Mouse (Mus musculus) neural tube, embryonic 13.5 days (tissue): ENCODE results near the gene Phgdh. TPM values are rescaled to one million over a fixed set of nuclear protein-coding genes. Genes with fewer than 3 reads are reported as not detected.
"Not testable (repeated sequence)": the region's sequence is repeated elsewhere in the genome, so short reads cannot be mapped to it uniquely, and the experiment has no call there.

ENCODE experiments used
- ATAC-seq: fragments of 200-750 bp; cut with Nextera tagmentation; 2 replicates; pipeline ENCODE4 v1.8.0; 2017; ENCODE audit warnings: low read depth, mild to moderate bottlenecking, moderate TSS enrichment, moderate library complexity
- H3K27ac ChIP-seq: fragments of 300-500 bp; sonication (generic); replicated peaks from 2 replicates; pipeline ENCODE4 v1.5.1; 2015; ENCODE audit warnings: moderate library complexity, mild to moderate bottlenecking, inconsistent platforms
- H3K27me3 ChIP-seq: fragments of 300-500 bp; sonication (generic); 2 replicates; pipeline ENCODE4 v1.6.1; 2015; ENCODE audit warnings: mild to moderate bottlenecking, inconsistent platforms
- H3K36me3 ChIP-seq: fragments of 300-500 bp; sonication (generic); 2 replicates; pipeline ENCODE4 v1.6.1; 2015; ENCODE audit warnings: mild to moderate bottlenecking, inconsistent platforms
- H3K4me1 ChIP-seq: fragments of 300-500 bp; sonication (generic); replicated peaks from 2 replicates; pipeline ENCODE4 v1.6.1; 2015; ENCODE audit warnings: inconsistent platforms
- H3K4me2 ChIP-seq: fragments of 300-500 bp; sonication (generic); 2 replicates; pipeline ENCODE4 v1.6.1; 2015; ENCODE audit warnings: inconsistent platforms, mild to moderate bottlenecking, moderate library complexity
- H3K4me3 ChIP-seq: fragments of 300-500 bp; sonication (generic); 2 replicates; pipeline ENCODE4 v1.5.1; 2015; ENCODE audit warnings: mild to moderate bottlenecking, inconsistent platforms
- H3K9ac ChIP-seq: fragments of 300-500 bp; sonication (generic); 2 replicates; pipeline ENCODE4 v1.6.1; 2015; ENCODE audit warnings: moderate library complexity, mild to moderate bottlenecking, inconsistent platforms
- H3K9me3 ChIP-seq: fragments of 300-500 bp; sonication (generic); 2 replicates; pipeline ENCODE4 v1.6.1; 2016; ENCODE audit warnings: inconsistent platforms
- WGBS: fragments of 180-500 bp; shearing (Covaris S2); methylation state at CpG from one replicate; pipeline ENCODE4 v1.1.7; 2015; 5-methylcytosine and 5-hydroxymethylcytosine counted together
- polyA plus RNA-seq: library from polyadenylated mRNA; unstranded; fragments of >200 nt; fragmentation: Nextera tagmentation; extraction: Ambion mirVana; gene quantifications from 2 replicates; pipeline ENCODE4 v1.2.1, GENCODE M21; 2015

Gene Phgdh
- 166 and 171 TPM in 2 replicates for polyA plus RNA-seq

DNA sequence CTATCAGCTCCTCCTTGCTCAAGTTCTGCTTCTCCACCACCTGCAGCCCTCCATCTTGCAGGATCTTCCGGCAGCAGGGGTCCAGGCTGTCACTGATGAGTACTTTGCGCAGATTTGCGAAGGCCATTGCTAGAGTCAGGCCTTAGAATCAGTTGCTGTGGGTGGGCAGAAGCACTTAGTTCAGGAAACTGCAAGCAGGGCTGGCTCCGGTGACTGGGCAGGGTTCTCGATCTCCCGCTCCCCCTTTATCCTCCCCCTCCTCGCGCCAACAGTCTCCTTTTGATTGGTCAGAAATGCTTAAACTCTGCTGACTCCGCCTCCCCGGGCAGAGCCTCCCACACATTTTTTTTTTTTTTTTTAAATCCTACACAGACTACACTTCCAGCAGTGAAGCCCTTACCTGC lies at the start of gene Phgdh:
Gene Phgdh, minus strand, starts transcription at position 285 of the 404 bp plus-strand sequence.
- H3K36me3 ChIP-seq, H3K27me3 ChIP-seq, H3K9me3 ChIP-seq: not testable (repeated sequence)
- under 1% methylated on average over 10 of the region's 10 CpGs for WGBS
- H3K9ac ChIP-seq = peak within 1 kb of the TSS; percentile 74
- peak; percentile 75 for ATAC-seq
- H3K4me2 ChIP-seq = peak within 1 kb of the TSS; percentile 90
- peaks cover 49% of the 10 kb centered on the region for H3K4me1 ChIP-seq
- peak within 1 kb of the TSS; percentile 56 for H3K4me3 ChIP-seq
- H3K27ac ChIP-seq = peak within 1 kb of the TSS; percentile 57

DNA sequence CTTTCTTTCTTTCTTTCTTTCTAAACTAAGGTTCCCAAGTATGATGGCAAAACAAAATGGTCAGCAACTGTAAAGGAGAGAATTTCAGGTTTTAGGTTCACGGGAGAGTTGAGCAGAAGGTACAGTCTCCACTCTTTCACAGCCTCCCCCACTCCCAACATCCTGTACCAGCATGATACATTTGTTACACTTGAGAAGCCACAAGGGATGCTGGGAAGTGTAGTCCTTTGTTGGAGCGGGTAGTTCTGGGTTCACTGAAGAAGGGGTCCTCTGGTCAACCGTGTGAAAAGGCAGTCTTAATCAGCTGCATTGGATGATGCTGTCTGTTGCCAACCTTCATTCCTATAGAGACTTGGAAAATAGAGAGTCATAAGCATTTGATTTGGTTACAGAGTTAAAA lies 49.5 kb upstream of the Phgdh start:
- Histone ChIP-seq H3K4me2 (no peak overlapping the region), H3K27ac (no peak overlapping the region), H3K4me3 (no peak overlapping the region), H3K9me3 (no peaks in the 10 kb centered on the region), H3K27me3 (no peaks in the 10 kb centered on the region), H3K9ac (no peak overlapping the region), H3K4me1 (peaks cover 18% of the 10 kb centered on the region), H3K36me3 (no peaks in the 10 kb centered on the region)
- 59% methylated on average over 3 of the region's 3 CpGs for WGBS
- peak; percentile 70; the same call in 1 of the 2 replicates for ATAC-seq

DNA sequence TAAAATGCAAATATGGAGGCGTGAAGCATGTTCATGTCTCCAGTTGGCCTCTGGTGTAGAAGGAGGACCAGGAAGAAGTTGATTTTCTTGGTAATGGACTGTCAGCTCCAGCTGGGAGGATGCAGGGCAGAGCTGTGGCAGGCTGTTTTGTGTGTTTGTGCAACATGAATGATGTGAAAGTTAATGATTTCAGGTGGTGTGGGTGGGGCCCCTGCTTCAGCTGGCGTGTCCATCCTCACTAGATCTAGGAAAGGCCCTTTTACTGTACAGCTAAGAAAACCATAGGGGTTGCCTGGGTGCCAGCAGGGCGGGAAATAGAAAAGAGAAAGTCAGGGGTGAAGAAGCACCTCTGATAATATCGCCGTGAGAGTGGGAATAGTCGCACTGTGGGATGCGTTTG lies 48.0 kb upstream of the Phgdh start:
- Histone ChIP-seq H3K4me3 (no peak overlapping the region), H3K4me1 (peaks cover 31% of the 10 kb centered on the region), H3K36me3 (no peaks in the 10 kb centered on the region), H3K9me3 (no peaks in the 10 kb centered on the region), H3K27ac (no peak overlapping the region), H3K27me3 (no peaks in the 10 kb centered on the region), H3K9ac (no peak overlapping the region; the same call in 1 of the 2 replicates), H3K4me2 (no peak overlapping the region)
- 82% methylated on average over 7 of the region's 7 CpGs for WGBS
- no peak for ATAC-seq

DNA sequence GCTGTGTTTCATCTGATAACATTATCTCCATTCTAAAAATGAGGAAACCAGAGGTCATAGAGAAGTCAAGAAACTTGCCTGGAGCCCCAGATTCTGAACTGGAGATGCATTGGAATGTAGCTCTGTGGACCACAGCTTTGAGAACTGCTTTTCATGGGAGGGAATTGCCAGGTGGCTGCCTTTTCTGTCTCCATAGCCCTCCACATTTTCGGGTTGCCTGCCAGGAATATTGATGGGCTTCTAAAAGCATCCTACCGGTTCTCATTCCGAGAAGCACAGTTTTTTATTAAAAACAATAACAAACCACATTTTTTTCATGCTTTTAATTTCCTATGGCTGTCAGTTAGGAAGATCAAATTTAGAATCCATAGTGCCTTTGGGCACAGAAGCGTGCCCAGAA lies 47.3 kb upstream of the Phgdh start:
- Histone ChIP-seq H3K4me2 (no peak overlapping the region), H3K9me3 (no peaks in the 10 kb centered on the region), H3K36me3 (no peaks in the 10 kb centered on the region), H3K27ac (no peak overlapping the region), H3K9ac (peak overlapping the region; percentile 5; the same call in 1 of the 2 replicates), H3K4me1 (peaks cover 31% of the 10 kb centered on the region), H3K4me3 (no peak overlapping the region), H3K27me3 (no peaks in the 10 kb centered on the region)
- ATAC-seq = no peak
- WGBS = 66% methylated on average over 4 of the region's 4 CpGs

GRCm38 (mm10) chr3:98383024-98383790 lies 43.4 kb upstream of the Phgdh start:
- Histone ChIP-seq H3K36me3 (no peaks in the 10 kb centered on the region), H3K9me3 (no peaks in the 10 kb centered on the region), H3K4me3 (peak overlapping the region; percentile 80), H3K4me1 (peaks cover 31% of the 10 kb centered on the region), H3K9ac (peak overlapping the region; percentile 96), H3K27me3 (no peaks in the 10 kb centered on the region), H3K27ac (peak overlapping the region; percentile 93), H3K4me2 (peak overlapping the region; percentile 87)
- WGBS = 5% methylated on average over 21 of the region's 21 CpGs
- peak; percentile 62 for ATAC-seq

GRCm38 (mm10) chr3:98382246-98382939 lies 42.6 kb upstream of the Phgdh start, which contains the start of gene Zfp697:
Gene Zfp697 (plus strand): TSS chr3:98382461.
- Histone ChIP-seq H3K9ac (peak within 1 kb of the TSS; percentile 96), H3K4me1 (peaks cover 30% of the 10 kb centered on the region), H3K36me3 (no peaks in the 10 kb centered on the region), H3K4me3 (peak within 1 kb of the TSS; percentile 80), H3K9me3 (no peaks in the 10 kb centered on the region), H3K27me3 (no peaks in the 10 kb centered on the region), H3K27ac (peak within 1 kb of the TSS; percentile 93), H3K4me2 (peak within 1 kb of the TSS; percentile 87)
- ATAC-seq = peak; percentile 95
- under 1% methylated on average over 42 of the region's 42 CpGs for WGBS

DNA sequence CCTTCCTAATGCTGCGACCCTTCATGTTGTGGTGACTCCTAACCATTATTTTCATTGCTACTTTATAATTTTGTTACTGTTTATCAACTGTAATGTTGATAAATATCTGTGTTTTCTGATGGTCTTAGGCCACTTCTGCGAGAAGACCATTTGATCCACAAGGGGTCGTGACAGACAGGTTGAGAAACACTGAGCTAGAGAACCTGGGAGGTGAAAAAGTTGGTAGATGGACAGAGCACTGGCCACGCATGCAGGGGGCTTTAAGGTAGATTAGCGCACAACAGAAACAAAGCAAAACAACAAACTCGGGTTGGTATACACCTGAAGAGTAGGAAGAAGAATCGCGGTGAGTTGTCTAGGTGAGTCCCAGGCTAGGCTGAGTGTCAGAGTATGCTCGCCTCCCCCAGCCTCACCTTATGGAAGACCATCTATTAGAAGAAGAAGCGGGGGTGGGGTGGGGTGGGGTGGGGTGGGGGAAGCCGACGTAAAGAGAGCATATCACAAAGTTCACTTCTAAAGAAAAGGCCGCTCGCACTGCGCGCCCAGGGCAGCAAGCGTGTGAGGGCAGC lies 42.0 kb upstream of the Phgdh start:
- no peaks in the 10 kb centered on the region for H3K36me3 ChIP-seq
- peak overlapping the region; percentile 93; the same call in 1 of the 2 replicates for H3K27ac ChIP-seq
- H3K4me1 ChIP-seq = peaks cover 24% of the 10 kb centered on the region
- WGBS = 9% methylated on average over 17 of the region's 17 CpGs
- H3K9ac ChIP-seq = peak overlapping the region; percentile 96
- peak overlapping the region; percentile 87 for H3K4me2 ChIP-seq
- H3K4me3 ChIP-seq = peak overlapping the region; percentile 80
- no peaks in the 10 kb centered on the region for H3K9me3 ChIP-seq
- H3K27me3 ChIP-seq = no peaks in the 10 kb centered on the region
- ATAC-seq = peak; percentile 32

- WGBS = 17% methylated on average over 7 of the region's 7 CpGs
- Histone ChIP-seq H3K27me3 (no peaks in the 10 kb centered on the region), H3K27ac (no peak overlapping the region), H3K4me3 (no peak overlapping the region), H3K4me1 (peaks cover 12% of the 10 kb centered on the region), H3K4me2 (no peak overlapping the region), H3K9me3 (no peaks in the 10 kb centered on the region), H3K9ac (no peak overlapping the region), H3K36me3 (no peaks in the 10 kb centered on the region)
- ATAC-seq = no peak
Observed at GRCm38 (mm10) chr3:98379236-98379635, 39.4 kb upstream of the Phgdh start.

DNA sequence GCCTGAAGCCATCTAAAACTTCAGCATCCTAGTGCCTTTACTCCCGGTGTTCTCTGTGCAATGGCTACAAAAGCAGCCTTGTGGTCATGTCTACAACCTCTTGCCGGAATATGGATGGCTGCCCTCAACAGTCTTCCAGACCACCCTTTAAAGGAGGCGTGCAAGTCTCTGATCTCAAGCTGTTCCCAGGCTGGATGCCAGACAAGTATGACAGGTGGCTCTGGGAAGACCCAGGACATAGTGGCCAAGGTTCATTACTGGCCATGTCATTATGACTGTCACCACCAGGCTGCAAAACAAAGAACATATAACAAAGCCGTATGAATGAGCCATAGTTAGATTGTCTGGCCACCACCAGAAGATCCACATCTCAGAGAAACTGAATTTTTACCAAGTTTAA lies 38.5 kb upstream of the Phgdh start:
- Histone ChIP-seq H3K4me3 (no peak overlapping the region), H3K4me1 (peaks cover 2% of the 10 kb centered on the region), H3K9me3 (no peaks in the 10 kb centered on the region), H3K27ac (no peak overlapping the region), H3K36me3 (no peaks in the 10 kb centered on the region), H3K4me2 (no peak overlapping the region), H3K9ac (no peak overlapping the region), H3K27me3 (no peaks in the 10 kb centered on the region)
- no peak for ATAC-seq
- 86% methylated on average over 4 of the region's 4 CpGs for WGBS

- Histone ChIP-seq H3K4me1 (no peaks in the 10 kb centered on the region), H3K9me3 (peaks cover 13% of the 10 kb centered on the region), H3K27me3 (no peaks in the 10 kb centered on the region), H3K36me3 (no peaks in the 10 kb centered on the region), H3K4me3 (no peak overlapping the region), H3K9ac (no peak overlapping the region), H3K27ac (no peak overlapping the region), H3K4me2 (no peak overlapping the region)
- WGBS = 91% methylated on average over 5 of the region's 5 CpGs
- no peak for ATAC-seq
Observed at GRCm38 (mm10) chr3:98374980-98375379, 35.2 kb upstream of the Phgdh start.

- ATAC-seq = no peak
Observed at GRCm38 (mm10) chr3:98374062-98374719, 34.4 kb upstream of the Phgdh start.

DNA sequence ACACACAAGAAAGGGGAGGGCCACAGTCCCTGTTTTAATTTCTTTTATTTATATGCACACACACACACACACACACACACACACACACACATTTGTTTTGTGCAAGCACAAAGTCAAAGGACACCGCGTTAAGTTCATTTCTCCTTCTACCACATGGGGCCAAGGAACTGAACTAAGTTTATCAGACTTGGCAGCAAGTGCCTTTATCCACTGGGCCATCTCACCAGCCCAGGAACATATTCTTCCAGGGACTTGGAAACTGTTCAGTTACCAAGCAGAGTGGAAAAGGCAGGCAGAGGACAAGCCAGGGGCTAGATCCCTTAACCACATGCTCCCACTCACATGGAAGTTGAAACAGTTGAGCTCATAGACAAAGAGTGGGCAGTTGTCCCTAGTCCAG lies 29.0 kb upstream of the Phgdh start:
- 97% methylated on average over 2 of the region's 2 CpGs for WGBS
- no peak overlapping the region for H3K4me2 ChIP-seq
- no peaks in the 10 kb centered on the region for H3K27me3 ChIP-seq
- no peak overlapping the region for H3K4me3 ChIP-seq
- ATAC-seq = no peak
- H3K27ac ChIP-seq = no peak overlapping the region
- H3K36me3 ChIP-seq = no peaks in the 10 kb centered on the region
- no peaks in the 10 kb centered on the region for H3K4me1 ChIP-seq
- no peak overlapping the region for H3K9ac ChIP-seq
- peaks cover 13% of the 10 kb centered on the region for H3K9me3 ChIP-seq

More at GRCm38 (mm10) chr3:98374062-98374719, 34.4 kb upstream of the Phgdh start:
- Histone ChIP-seq H3K4me1 (no peaks in the 10 kb centered on the region), H3K27me3 (no peaks in the 10 kb centered on the region), H3K27ac (no peak overlapping the region), H3K4me2 (no peak overlapping the region), H3K9me3 (peaks cover 13% of the 10 kb centered on the region), H3K9ac (no peak overlapping the region), H3K36me3 (no peaks in the 10 kb centered on the region), H3K4me3 (no peak overlapping the region)
- 83% methylated on average over 3 of the region's 3 CpGs for WGBS
